Mouse (Mus musculus): ENCODE results near the gene Lrrc32. TPM values are rescaled to one million over a fixed set of nuclear protein-coding genes. Genes with fewer than 3 reads are reported as not detected.

Gene Lrrc32
- polyA plus RNA-seq, 1 experiment from 2014 or later = 6.4 TPM

DNA sequence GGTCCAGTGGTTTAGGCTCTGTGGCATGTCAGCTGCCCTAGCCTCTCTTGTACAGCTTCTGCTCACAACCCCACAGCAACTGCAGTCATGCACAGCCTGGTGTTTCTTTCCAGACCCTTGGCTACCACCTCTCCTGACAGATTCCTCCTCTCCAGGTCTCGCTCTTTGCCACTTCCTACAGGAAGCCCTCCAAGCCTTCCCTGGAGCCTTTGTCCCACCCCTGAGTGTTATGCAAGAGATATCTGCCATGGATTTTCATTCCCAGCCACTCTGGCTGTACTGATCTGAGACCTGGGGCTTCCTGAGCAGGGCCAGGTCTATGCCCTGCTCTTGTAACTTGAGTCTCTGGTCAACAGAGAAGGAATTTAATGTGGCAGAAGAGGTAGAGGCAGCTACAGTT lies 8.6 kb upstream of the Lrrc32 start:
- no peak overlapping the region for H3K9ac ChIP-seq (replicated peaks; ENCODE audit: low read depth)
- peaks cover 9% of the 10 kb centered on the region; the same call in 1 of the 2 replicates for H3K4me1 ChIP-seq (ENCODE audit: insufficient read depth, low read depth, low read length)
- H3K27ac ChIP-seq (ENCODE audit: low read length) = no peak overlapping the region
- no peaks in the 10 kb centered on the region for H3K27me3 ChIP-seq (replicated peaks; ENCODE audit: insufficient read depth, low read length)
- no peak overlapping the region for H3K4me2 ChIP-seq (replicated peaks; ENCODE audit: low read depth, low read length)
- no peak overlapping the region for H3K4me3 ChIP-seq (ENCODE audit: low read depth, low read length)
- DNase-seq (ENCODE audit: low spot score) (no peak), ATAC-seq (no peak)
- 93% methylated on average over 1 of the region's 1 CpGs for WGBS
- H3K9me3 ChIP-seq (ENCODE audit: low read length) = no peaks in the 10 kb centered on the region
- no peak for TF ChIP-seq CTCF (IDR thresholded peaks at IDR 0.05)
- no peak for TF ChIP-seq EP300 (IDR thresholded peaks at IDR 0.05)
- H3K36me3 ChIP-seq (ENCODE audit: insufficient read depth, low read length) = no peaks in the 10 kb centered on the region

- H3K4me1 ChIP-seq (ENCODE audit: insufficient read depth, low read depth, low read length) = peaks cover 9% of the 10 kb centered on the region; the same call in 1 of the 2 replicates
- DNase-seq (ENCODE audit: low spot score) = peak; percentile 93
- no peak overlapping the region for H3K4me3 ChIP-seq (ENCODE audit: low read depth, low read length)
- H3K27ac ChIP-seq (ENCODE audit: low read length) = no peak overlapping the region
- 0 out of 2 replicates have a peak overlapping the region, but pooled peaks have one; percentile 25 for H3K4me2 ChIP-seq (replicated peaks; ENCODE audit: low read depth, low read length)
- peak; percentile 60 for ATAC-seq
- H3K27me3 ChIP-seq (replicated peaks; ENCODE audit: insufficient read depth, low read length) = no peaks in the 10 kb centered on the region
- no peaks in the 10 kb centered on the region for H3K36me3 ChIP-seq (ENCODE audit: insufficient read depth, low read length)
- WGBS = 12% methylated on average over 9 of the region's 9 CpGs
- no peak overlapping the region for H3K9ac ChIP-seq (replicated peaks; ENCODE audit: low read depth)
- H3K9me3 ChIP-seq (ENCODE audit: low read length) = no peaks in the 10 kb centered on the region
- TF ChIP-seq EP300 (IDR thresholded peaks at IDR 0.05) (no peak), CTCF (IDR thresholded peaks at IDR 0.05) (peak; percentile 99)
Measured at GRCm38 (mm10) chr7:98481066-98481734, 7.9 kb upstream of the Lrrc32 start.

DNA sequence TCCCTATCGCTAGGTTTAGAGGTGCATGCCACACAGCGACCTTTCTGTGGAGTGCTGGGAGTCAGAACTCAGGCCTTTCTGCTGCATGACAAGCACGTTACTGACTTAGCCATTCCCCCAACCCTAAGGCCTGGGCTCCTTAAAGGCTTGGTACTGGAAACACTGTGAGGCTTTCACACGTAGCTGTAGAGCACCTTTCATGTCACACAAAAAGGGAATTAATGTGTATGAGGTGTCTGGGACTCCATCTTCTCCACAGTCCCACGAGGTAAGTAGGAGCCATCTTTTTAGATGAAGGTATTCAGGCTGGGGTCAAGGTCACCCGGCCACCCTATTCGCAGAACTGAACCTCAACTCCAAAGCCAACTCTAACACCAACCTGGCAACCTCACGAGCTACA lies 7.2 kb upstream of the Lrrc32 start:
- 70% methylated on average over 8 of the region's 8 CpGs for WGBS
- no peak overlapping the region for H3K4me2 ChIP-seq (replicated peaks; ENCODE audit: low read depth, low read length)
- no peak for DNase-seq (ENCODE audit: low spot score)
- no peak for TF ChIP-seq CTCF (IDR thresholded peaks at IDR 0.05)
- no peak for TF ChIP-seq EP300 (IDR thresholded peaks at IDR 0.05)
- H3K27me3 ChIP-seq (replicated peaks; ENCODE audit: insufficient read depth, low read length) = no peaks in the 10 kb centered on the region
- peak overlapping the region; percentile 62 for H3K27ac ChIP-seq (ENCODE audit: low read length)
- no peak for ATAC-seq
- H3K4me1 ChIP-seq (ENCODE audit: insufficient read depth, low read depth, low read length) = peaks cover 9% of the 10 kb centered on the region; the same call in 1 of the 2 replicates
- no peak overlapping the region for H3K9ac ChIP-seq (replicated peaks; ENCODE audit: low read depth)
- no peaks in the 10 kb centered on the region for H3K9me3 ChIP-seq (ENCODE audit: low read length)
- no peak overlapping the region for H3K4me3 ChIP-seq (ENCODE audit: low read depth, low read length)
- no peaks in the 10 kb centered on the region for H3K36me3 ChIP-seq (ENCODE audit: insufficient read depth, low read length)

GRCm38 (mm10) chr7:98482551-98483267 lies 6.4 kb upstream of the Lrrc32 start:
- 29% methylated on average over 12 of the region's 12 CpGs for WGBS
- H3K9me3 ChIP-seq (ENCODE audit: low read length) = no peaks in the 10 kb centered on the region
- no peaks in the 10 kb centered on the region for H3K27me3 ChIP-seq (replicated peaks; ENCODE audit: insufficient read depth, low read length)
- DNase-seq (ENCODE audit: low spot score) (peak; percentile 74), ATAC-seq (peak; percentile 76)
- no peak overlapping the region for H3K4me3 ChIP-seq (ENCODE audit: low read depth, low read length)
- peak overlapping the region; percentile 32 for H3K4me2 ChIP-seq (replicated peaks; ENCODE audit: low read depth, low read length)
- H3K27ac ChIP-seq (ENCODE audit: low read length) = peak overlapping the region; percentile 62
- peaks cover 9% of the 10 kb centered on the region; the same call in 1 of the 2 replicates for H3K4me1 ChIP-seq (ENCODE audit: insufficient read depth, low read depth, low read length)
- 0 out of 2 replicates have a peak overlapping the region, but pooled peaks have one; percentile 12 for H3K9ac ChIP-seq (replicated peaks; ENCODE audit: low read depth)
- no peak for TF ChIP-seq CTCF (IDR thresholded peaks at IDR 0.05)
- no peak for TF ChIP-seq EP300 (IDR thresholded peaks at IDR 0.05)
- no peaks in the 10 kb centered on the region for H3K36me3 ChIP-seq (ENCODE audit: insufficient read depth, low read length)

DNA sequence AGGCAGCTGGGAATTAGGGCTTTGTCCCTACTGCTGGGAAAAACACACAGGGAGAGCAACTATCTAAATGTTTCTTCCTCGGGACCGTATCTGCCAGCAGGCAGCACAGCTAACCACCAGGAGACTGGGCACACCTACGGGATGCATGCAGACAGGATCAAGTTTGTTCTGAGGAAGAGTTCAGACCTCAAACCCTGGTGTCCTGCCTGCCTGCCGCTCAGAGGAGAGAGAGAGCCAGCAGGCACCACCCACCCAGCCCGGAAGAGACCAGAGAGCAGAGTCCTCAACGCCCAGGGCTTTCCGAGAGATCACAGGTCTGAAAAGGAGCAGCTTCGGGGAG lies 5.8 kb upstream of the Lrrc32 start:
- WGBS = 23% methylated on average over 8 of the region's 8 CpGs
- Histone ChIP-seq H3K4me2 (replicated peaks; ENCODE audit: low read depth, low read length) (peak overlapping the region; percentile 32), H3K4me3 (ENCODE audit: low read depth, low read length) (no peak overlapping the region), H3K4me1 (ENCODE audit: insufficient read depth, low read depth, low read length) (peaks cover 9% of the 10 kb centered on the region; the same call in 1 of the 2 replicates), H3K9me3 (ENCODE audit: low read length) (no peaks in the 10 kb centered on the region), H3K9ac (replicated peaks; ENCODE audit: low read depth) (0 out of 2 replicates have a peak overlapping the region, but pooled peaks have one; percentile 12), H3K36me3 (ENCODE audit: insufficient read depth, low read length) (no peaks in the 10 kb centered on the region), H3K27ac (ENCODE audit: low read length) (peak overlapping the region; percentile 62), H3K27me3 (replicated peaks; ENCODE audit: insufficient read depth, low read length) (no peaks in the 10 kb centered on the region)
- TF ChIP-seq CTCF (IDR thresholded peaks at IDR 0.05) (0 out of 2 replicates have a peak, but pooled peaks have one; percentile 3), EP300 (IDR thresholded peaks at IDR 0.05) (no peak)
- ATAC-seq = 0 out of 2 replicates have a peak, but pooled peaks have one; percentile 18
- DNase-seq (ENCODE audit: low spot score) = no peak

GRCm38 (mm10) chr7:98484878-98485277 lies 4.2 kb upstream of the Lrrc32 start:
- Histone ChIP-seq H3K27ac (ENCODE audit: low read length) (no peak overlapping the region), H3K36me3 (ENCODE audit: insufficient read depth, low read length) (no peaks in the 10 kb centered on the region), H3K9me3 (ENCODE audit: low read length) (no peaks in the 10 kb centered on the region), H3K4me1 (ENCODE audit: insufficient read depth, low read depth, low read length) (peaks cover 11% of the 10 kb centered on the region; the same call in 1 of the 2 replicates), H3K9ac (replicated peaks; ENCODE audit: low read depth) (no peak overlapping the region), H3K4me2 (replicated peaks; ENCODE audit: low read depth, low read length) (no peak overlapping the region), H3K4me3 (ENCODE audit: low read depth, low read length) (no peak overlapping the region), H3K27me3 (replicated peaks; ENCODE audit: insufficient read depth, low read length) (no peaks in the 10 kb centered on the region)
- TF ChIP-seq CTCF (IDR thresholded peaks at IDR 0.05) = no peak
- no peak for TF ChIP-seq EP300 (IDR thresholded peaks at IDR 0.05)
- ATAC-seq = no peak
- WGBS = 85% methylated on average over 3 of the region's 3 CpGs
- DNase-seq (ENCODE audit: low spot score) = no peak
